Mouse (Mus musculus) limb, embryonic 14.5 days (tissue): Measurements from ENCODE around the gene Olfr205. TPM values are rescaled to one million over a fixed set of nuclear protein-coding genes. Genes with fewer than 3 reads are reported as not detected.
"Not testable (repeated sequence)": the region's sequence is repeated elsewhere in the genome, so short reads cannot be mapped to it uniquely, and the experiment has no call there.

Source experiments
- ATAC-seq: fragments of 200-750 bp; cut with Nextera tagmentation; 2 replicates; pipeline ENCODE4 v1.8.0; 2017; ENCODE audit warnings: low read depth, moderate number of reproducible peaks, moderate TSS enrichment; ENCODE audit not compliant: low FRiP score
- DNase-seq: peaks from one replicate; pipeline ENCODE4 v3.0.0-alpha.2; 2015; ENCODE audit warnings: low spot score
- H3K27ac ChIP-seq: fragments of 300-500 bp; sonication (generic); replicated peaks from 2 replicates; pipeline ENCODE4 v1.5.1; 2014; ENCODE audit warnings: low read depth, mild to moderate bottlenecking, low read length, moderate library complexity, mixed read lengths
- H3K27me3 ChIP-seq: fragments of 300-500 bp; sonication (generic); 2 replicates; pipeline ENCODE4 v1.6.1; 2014; ENCODE audit warnings: low read length, mixed read lengths; ENCODE audit not compliant: control insufficient read depth, insufficient read depth
- H3K36me3 ChIP-seq: fragments of 300-500 bp; sonication (generic); 2 replicates; pipeline ENCODE4 v1.6.1; 2014; ENCODE audit warnings: mild to moderate bottlenecking, low read length, moderate library complexity, mixed read lengths; ENCODE audit not compliant: control insufficient read depth, insufficient read depth
- H3K4me1 ChIP-seq: fragments of 300-500 bp; sonication (generic); 2 replicates; pipeline ENCODE4 v1.6.1; 2014; ENCODE audit warnings: antibody characterized with exemption, low read length, mixed read lengths; ENCODE audit not compliant: control insufficient read depth, insufficient read depth
- H3K4me2 ChIP-seq: fragments of 300-500 bp; sonication (generic); replicated peaks from 2 replicates; pipeline ENCODE4 v1.6.1; 2014; ENCODE audit warnings: low read depth, mild to moderate bottlenecking, low read length, moderate library complexity; ENCODE audit not compliant: severe bottlenecking
- H3K4me3 ChIP-seq: fragments of 300-500 bp; sonication (generic); replicated peaks from 2 replicates; pipeline ENCODE4 v1.5.1; 2014; ENCODE audit warnings: low read length
- H3K9ac ChIP-seq: fragments of 300-500 bp; sonication (generic); 2 replicates; pipeline ENCODE4 v1.6.1; 2014; ENCODE audit warnings: mild to moderate bottlenecking, low read depth, low read length, moderate library complexity; ENCODE audit not compliant: severe bottlenecking
- H3K9me3 ChIP-seq: fragments of 300-500 bp; sonication (generic); 2 replicates; pipeline ENCODE4 v1.6.1; 2016; ENCODE audit warnings: low read length; ENCODE audit not compliant: control insufficient read depth
- POLR2A ChIP-seq: fragments of 200-500 bp; IDR thresholded peaks from 2 replicates; pipeline ENCODE4 v1.8.0; 2012; ENCODE audit warnings: inconsistent platforms, mild to moderate bottlenecking, moderate library complexity, borderline replicate concordance; ENCODE audit not compliant: insufficient read depth, insufficient read length; ENCODE audit errors: extremely low read depth
- WGBS: fragments of 180-500 bp; shearing (Covaris S2); extraction: QIAGEN DNeasy Blood & Tissue Kit; methylation state at CpG from one replicate; pipeline ENCODE4 v1.1.7; 2014; 5-methylcytosine and 5-hydroxymethylcytosine counted together
- polyA plus RNA-seq, 2 experiments: library from polyadenylated mRNA; depleted of rRNA in 1 of 2; stranded (reverse) in 1 of 2; unstranded in 1 of 2; fragments of >200 nt; fragmentation: Nextera tagmentation in 1 of 2; extraction: Ambion mirVana in 1 of 2; gene quantifications; 2 replicates each; pipeline versions ENCODE4 v1.2.1 to v1.2.3; 2012 to 2014

Olfr205 gene
- polyA plus RNA-seq (2012; rRNA removed) (not detected in 2 replicates), polyA plus RNA-seq (2014; fragmentation: Nextera tagmentation; extraction: Ambion mirVana) (not detected in 2 replicates)

- no peak for DNase-seq
- H3K4me3 ChIP-seq: no peak within 1 kb of the TSS
- H3K4me1 ChIP-seq: no peaks in the 10 kb centered on the region
- no peak within 1 kb of the TSS for H3K9ac ChIP-seq
- H3K27ac ChIP-seq: no peak within 1 kb of the TSS
- ATAC-seq: no peak
- TF ChIP-seq POLR2A: no peak
- no peaks in the 10 kb centered on the region for H3K36me3 ChIP-seq
- H3K9me3 ChIP-seq: no peaks in the 10 kb centered on the region
- no peak within 1 kb of the TSS for H3K4me2 ChIP-seq
- no peaks in the 10 kb centered on the region for H3K27me3 ChIP-seq
These were observed at the start of gene Olfr205 for GRCm38 (mm10) chr16:59331038-59331437. Olfr205 (minus strand) TSS chr16:59331138.

GRCm38 (mm10) chr16:59363893-59364292, 33.0 kb upstream of the Olfr205 start, which contains the start of gene Olfr209:
Olfr209 (minus strand) TSS chr16:59363993.
- 85% methylated on average over 2 of the region's 2 CpGs for WGBS
- no peak for ATAC-seq

GRCm38 (mm10) chr16:59349146-59349545, 18.2 kb upstream of the Olfr205 start, which contains the start of gene Olfr206:
Olfr206 (minus strand) TSS chr16:59349246.
- WGBS: 78% methylated on average over 1 of the region's 1 CpGs

More at GRCm38 (mm10) chr16:59363893-59364292, 33.0 kb upstream of the Olfr205 start, which contains the start of gene Olfr209:
- Histone ChIP-seq H3K4me1 (no peaks in the 10 kb centered on the region), H3K9me3 (no peaks in the 10 kb centered on the region), H3K4me3 (no peak within 1 kb of the TSS), H3K27me3 (no peaks in the 10 kb centered on the region), H3K9ac (no peak within 1 kb of the TSS), H3K4me2 (no peak within 1 kb of the TSS), H3K36me3 (no peaks in the 10 kb centered on the region), H3K27ac (no peak within 1 kb of the TSS)
- no peak for DNase-seq
- TF ChIP-seq POLR2A: no peak

GRCm38 (mm10) chr16:59323262-59323661, 7.7 kb downstream of the Olfr205 start:
- not testable (repeated sequence) for H3K36me3 ChIP-seq, DNase-seq, H3K4me3 ChIP-seq, H3K9ac ChIP-seq, H3K9me3 ChIP-seq, H3K27ac ChIP-seq, H3K27me3 ChIP-seq, H3K4me2 ChIP-seq, ATAC-seq, H3K4me1 ChIP-seq
- 71% methylated on average over 1 of the region's 1 CpGs for WGBS

More at GRCm38 (mm10) chr16:59349146-59349545, 18.2 kb upstream of the Olfr205 start, which contains the start of gene Olfr206:
- no peak for TF ChIP-seq POLR2A
- no peak within 1 kb of the TSS for H3K4me2 ChIP-seq
- no peaks in the 10 kb centered on the region for H3K9me3 ChIP-seq
- H3K36me3 ChIP-seq: no peaks in the 10 kb centered on the region
- ATAC-seq (no peak), DNase-seq (no peak)
- no peak within 1 kb of the TSS for H3K9ac ChIP-seq
- no peak within 1 kb of the TSS for H3K4me3 ChIP-seq
- H3K27ac ChIP-seq: no peak within 1 kb of the TSS
- H3K4me1 ChIP-seq: no peaks in the 10 kb centered on the region
- H3K27me3 ChIP-seq: no peaks in the 10 kb centered on the region

GRCm38 (mm10) chr16:59318148-59318547, 12.8 kb downstream of the Olfr205 start, which contains the start of gene Olfr204:
Olfr204 (minus strand) TSS chr16:59318248.
- no peak for DNase-seq
- Histone ChIP-seq H3K27me3 (no peaks in the 10 kb centered on the region), H3K4me1 (no peaks in the 10 kb centered on the region), H3K4me3 (no peak within 1 kb of the TSS), H3K9me3 (no peaks in the 10 kb centered on the region), H3K27ac (no peak within 1 kb of the TSS), H3K4me2 (no peak within 1 kb of the TSS), H3K9ac (no peak within 1 kb of the TSS), H3K36me3 (no peaks in the 10 kb centered on the region)
- no peak for TF ChIP-seq POLR2A
- no peak for ATAC-seq

- H3K27me3 ChIP-seq: no peaks in the 10 kb centered on the region
- ATAC-seq: no peak
- DNase-seq: no peak
- H3K4me2 ChIP-seq: no peak within 1 kb of the TSS
- no peak within 1 kb of the TSS for H3K9ac ChIP-seq
- WGBS: 81% methylated on average over 2 of the region's 2 CpGs
- no peaks in the 10 kb centered on the region for H3K4me1 ChIP-seq
- H3K9me3 ChIP-seq: no peaks in the 10 kb centered on the region
- H3K4me3 ChIP-seq: no peak within 1 kb of the TSS
- no peaks in the 10 kb centered on the region for H3K36me3 ChIP-seq
- TF ChIP-seq POLR2A: no peak
- H3K27ac ChIP-seq: no peak within 1 kb of the TSS
These were observed 32.4 kb downstream of the Olfr205 start, which contains the start of gene Olfr203 for GRCm38 (mm10) chr16:59298581-59298980. Olfr203 (plus strand) TSS chr16:59298881.

- DNase-seq, H3K36me3 ChIP-seq, H3K4me1 ChIP-seq, H3K4me2 ChIP-seq, ATAC-seq, H3K4me3 ChIP-seq, H3K27ac ChIP-seq, H3K27me3 ChIP-seq, H3K9me3 ChIP-seq, H3K9ac ChIP-seq: not testable (repeated sequence)
- WGBS: 79% methylated on average over 9 of the region's 9 CpGs
These were observed 43.4 kb downstream of the Olfr205 start for GRCm38 (mm10) chr16:59287576-59287975.
